Mouse (Mus musculus) frontal cortex, adult 2 months (tissue): ENCODE results near the gene Il11ra1. TPM values are rescaled to one million over a fixed set of nuclear protein-coding genes. Genes with fewer than 3 reads are reported as not detected.

Experiments
- DNase-seq, 2 experiments: peaks; one replicate each; pipeline ENCODE4 v3.0.0; 2022; ENCODE audit warnings: low spot score in 1 of 2; ENCODE audit errors: extremely low spot score in 1 of 2
- polyA plus RNA-seq: library from polyadenylated mRNA; depleted of rRNA; stranded (reverse); fragments of >200 nt; gene quantifications from 2 replicates; pipeline ENCODE4 v1.2.3, GENCODE M21; 2012

Gene Il11ra1
- polyA plus RNA-seq, 1 experiment = 37.0 TPM

- DNase-seq = no peak
Observed at GRCm38 (mm10) chr4:41705922-41706754, 6.3 kb downstream of the Il11ra1 start.

DNA sequence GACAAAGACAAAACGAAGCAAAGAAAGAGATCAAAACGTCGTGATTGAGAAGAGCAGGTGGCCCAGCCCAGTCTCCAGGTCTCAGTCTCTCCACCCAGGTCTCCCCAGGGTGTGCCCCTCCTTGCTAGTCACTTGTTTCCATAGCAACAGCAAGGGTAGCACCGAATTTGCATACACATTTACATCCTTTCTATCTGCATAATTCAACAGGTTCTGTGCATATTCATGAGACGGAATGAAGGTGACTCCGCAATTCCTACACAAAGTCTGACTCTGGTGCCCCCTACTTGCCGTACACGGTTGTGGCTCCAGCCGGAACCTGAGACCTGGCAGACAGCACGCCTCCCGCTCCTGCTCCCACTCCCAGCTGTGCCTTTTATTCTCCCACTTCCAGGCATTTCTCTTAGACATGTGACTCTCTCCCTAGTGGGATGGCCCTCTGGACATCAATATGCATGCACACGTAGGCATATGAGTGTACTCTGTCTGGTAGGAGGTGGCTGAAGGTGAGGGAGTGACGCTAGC is 7.3 kb downstream of the Il11ra1 start:
- DNase-seq = peak; percentile 77 to 89

GRCm38 (mm10) chr4:41708192-41708745 is 8.5 kb downstream of the Il11ra1 start:
- peak in 1 of 2 experiments; percentile 87 for DNase-seq

DNA sequence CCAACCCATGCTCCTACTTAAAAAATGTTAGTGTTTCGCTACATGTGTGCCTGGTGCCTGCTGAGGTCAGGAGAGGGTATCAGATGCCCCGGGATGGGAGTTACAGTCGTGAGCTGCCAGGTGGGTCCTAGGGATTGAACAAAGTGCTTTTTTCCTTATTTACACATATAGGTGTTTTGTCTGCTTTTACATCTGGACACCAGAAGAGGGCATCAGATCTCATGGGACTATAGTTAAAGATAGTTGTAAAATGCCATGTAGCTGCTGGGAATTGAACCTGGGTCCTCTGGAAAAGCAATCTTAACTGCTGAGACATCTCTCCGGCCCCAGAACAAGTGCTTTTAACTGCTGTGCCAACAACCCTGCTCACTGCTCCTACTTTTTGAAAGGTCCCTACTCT is 10.4 kb downstream of the Il11ra1 start:
- no peak for DNase-seq

GRCm38 (mm10) chr4:41711705-41712375 is 12.1 kb downstream of the Il11ra1 start:
- no peak for DNase-seq

DNA sequence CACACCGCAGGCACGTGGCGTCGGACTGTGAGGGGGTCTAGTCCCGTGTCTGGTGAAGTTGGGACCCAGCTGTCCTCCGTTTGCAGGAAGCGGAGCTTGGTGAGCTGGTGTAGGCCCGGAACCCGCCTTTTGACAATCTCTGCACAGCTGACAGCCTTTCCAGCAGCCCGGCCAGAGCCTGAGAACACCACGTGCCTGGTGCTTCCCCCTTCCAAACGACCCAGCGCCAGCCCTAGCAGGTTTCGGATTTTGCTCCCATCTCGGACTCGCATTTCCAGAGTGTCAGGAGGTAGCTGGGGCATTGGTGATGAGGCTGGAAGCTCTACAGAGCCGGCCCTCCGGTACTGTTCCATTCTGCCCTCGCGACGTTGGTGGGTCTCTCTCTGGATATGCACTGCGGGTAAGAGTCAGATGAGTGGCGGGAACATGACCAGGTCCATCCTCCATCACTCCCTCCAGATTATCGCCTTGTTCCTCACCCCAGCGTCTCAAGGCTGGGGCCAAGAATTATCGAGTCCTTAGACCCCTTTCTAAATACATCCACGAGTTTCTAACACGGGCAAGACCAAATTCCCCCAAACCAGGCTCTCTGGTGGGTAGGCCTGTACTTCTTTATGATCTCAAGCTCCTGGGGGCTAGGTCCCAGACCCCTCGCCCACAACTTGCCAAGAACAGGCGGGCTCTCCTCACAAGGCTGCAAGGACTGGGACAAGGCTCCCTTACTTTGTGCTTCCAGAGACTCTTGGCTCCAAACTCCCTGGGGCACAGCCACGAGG is 12.8 kb downstream of the Il11ra1 start:
- no peak for DNase-seq

GRCm38 (mm10) chr4:41713197-41714067 is 13.6 kb downstream of the Il11ra1 start, which contains the start of gene Rpp25l:
Gene Rpp25l (minus strand): TSS chr4:41713534.
- peak in 1 of 2 experiments; percentile 81 for DNase-seq

DNA sequence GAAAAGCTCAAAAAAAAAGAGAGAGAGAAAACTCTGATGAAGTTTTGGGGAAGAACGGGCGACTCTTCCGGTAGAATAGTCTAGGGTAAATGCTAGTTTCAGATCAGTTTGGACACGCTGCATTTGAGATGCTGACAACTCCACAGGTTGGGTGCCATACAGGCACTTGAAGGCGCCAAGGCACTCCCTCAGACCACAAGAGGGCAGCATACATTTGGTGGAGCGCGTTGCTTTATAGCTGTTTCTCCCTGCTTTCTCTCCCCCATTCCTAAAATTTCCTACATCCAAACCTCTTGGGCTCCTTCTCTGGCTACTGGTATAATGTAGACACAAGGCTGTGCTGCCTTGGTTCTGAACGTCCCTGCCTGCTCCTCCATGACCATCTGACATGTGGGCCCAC is 14.5 kb downstream of the Il11ra1 start:
- DNase-seq = peak in 1 of 2 experiments; percentile 91

DNA sequence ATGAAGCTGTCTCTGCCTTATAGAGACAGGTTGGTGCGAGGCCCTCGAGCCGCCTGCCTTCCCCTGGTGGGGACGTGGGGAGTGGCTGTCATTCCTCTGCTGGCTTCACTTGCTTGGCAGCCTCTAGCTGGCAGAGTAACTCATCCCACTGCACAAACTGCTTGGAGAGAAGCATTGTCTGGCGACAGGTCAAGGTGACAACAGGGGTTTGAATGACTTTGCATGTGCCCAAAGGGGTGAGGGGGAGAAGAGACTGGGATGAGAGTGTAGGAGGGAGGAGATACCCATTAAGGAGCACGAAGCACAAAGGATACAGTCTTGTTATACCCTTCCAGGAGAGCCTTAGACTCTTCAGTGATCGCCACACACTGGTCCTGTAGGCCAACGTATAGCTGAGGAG is 15.3 kb downstream of the Il11ra1 start:
- no peak for DNase-seq

GRCm38 (mm10) chr4:41715596-41715995 is 15.8 kb downstream of the Il11ra1 start:
- DNase-seq = peak in 1 of 2 experiments; percentile 83

DNA sequence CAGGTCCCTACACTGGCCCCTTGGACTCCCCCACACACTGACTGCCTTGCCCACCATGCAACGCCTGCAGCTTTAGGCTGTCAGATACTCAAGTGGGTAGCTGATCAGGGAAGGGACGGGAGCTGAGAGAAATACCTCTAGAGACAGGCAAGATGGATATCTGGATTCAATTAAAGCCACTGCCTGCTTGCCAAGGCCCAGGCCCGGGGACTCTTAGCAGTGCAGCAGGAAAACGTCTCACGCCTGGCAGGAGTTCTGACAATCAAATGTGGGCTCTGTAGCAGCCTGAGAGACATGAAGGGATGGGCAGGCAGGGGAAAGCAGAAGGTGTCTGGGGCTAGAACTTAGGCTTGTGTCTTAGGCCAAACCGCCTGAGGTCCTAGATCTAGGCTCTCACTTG is 17.0 kb downstream of the Il11ra1 start:
- DNase-seq = no peak

DNA sequence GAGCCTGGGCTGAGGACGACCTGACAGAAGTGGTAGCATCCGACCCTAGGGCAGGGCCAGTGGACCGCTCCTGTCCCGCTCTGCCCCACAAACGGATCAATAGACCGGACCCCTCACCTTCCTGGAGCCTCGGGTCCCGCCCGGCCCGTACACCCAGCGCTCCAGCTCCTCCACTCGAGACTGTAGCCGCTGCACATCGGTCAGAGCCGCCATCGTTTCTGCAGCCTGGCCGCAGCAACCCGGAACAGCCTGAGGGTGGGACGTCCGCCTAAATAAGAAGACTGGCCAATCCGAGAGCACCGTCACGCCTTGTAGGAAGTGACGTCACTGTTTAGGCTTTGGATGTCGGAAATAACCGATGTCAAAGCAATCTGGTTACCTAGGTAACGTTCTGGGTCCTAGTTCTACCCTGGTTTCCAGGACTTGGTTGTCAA is 23.1 kb downstream of the Il11ra1 start, which contains the start of gene Dctn3:
TSS of gene Dctn3 (minus strand) at position 253 of the 434 bp plus-strand sequence.
- peak; percentile 96 to 97 for DNase-seq

GRCm38 (mm10) chr4:41726826-41727621 is 27.2 kb downstream of the Il11ra1 start:
- no peak for DNase-seq

GRCm38 (mm10) chr4:41731052-41731765 is 31.4 kb downstream of the Il11ra1 start, which contains the start of gene Arid3c:
Gene Arid3c (minus strand): TSS chr4:41731142.
- DNase-seq = no peak

- DNase-seq = peak; percentile 72 to 85
Observed at GRCm38 (mm10) chr4:41737602-41738255, 37.9 kb downstream of the Il11ra1 start.

DNA sequence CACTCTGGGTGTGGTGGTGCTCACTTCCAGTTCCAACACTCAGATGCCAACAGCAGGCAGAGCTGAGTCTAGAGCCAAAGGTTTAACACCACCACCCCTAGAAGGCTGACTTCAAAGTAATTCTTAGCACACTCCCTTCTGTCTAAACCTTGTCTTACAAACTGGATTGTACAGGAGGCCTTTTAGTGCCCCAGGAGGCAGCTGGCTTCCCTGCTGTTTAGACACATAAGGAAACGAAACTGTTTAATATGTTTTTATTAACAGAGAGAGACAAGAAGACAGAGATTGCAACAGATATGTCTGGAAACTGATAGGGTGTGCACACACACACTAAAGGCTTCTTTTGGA is 38.4 kb downstream of the Il11ra1 start:
- no peak for DNase-seq

GRCm38 (mm10) chr4:41739260-41739659 is 39.5 kb downstream of the Il11ra1 start:
- DNase-seq = no peak
